Mouse (Mus musculus) lung, postnatal 36 days (tissue): ENCODE data around the gene Lrrc4c.

Experiments
- DNase-seq: peaks from one replicate; pipeline ENCODE4 v3.0.0; 2022; ENCODE audit warnings: mixed read lengths

Gene Lrrc4c

DNA sequence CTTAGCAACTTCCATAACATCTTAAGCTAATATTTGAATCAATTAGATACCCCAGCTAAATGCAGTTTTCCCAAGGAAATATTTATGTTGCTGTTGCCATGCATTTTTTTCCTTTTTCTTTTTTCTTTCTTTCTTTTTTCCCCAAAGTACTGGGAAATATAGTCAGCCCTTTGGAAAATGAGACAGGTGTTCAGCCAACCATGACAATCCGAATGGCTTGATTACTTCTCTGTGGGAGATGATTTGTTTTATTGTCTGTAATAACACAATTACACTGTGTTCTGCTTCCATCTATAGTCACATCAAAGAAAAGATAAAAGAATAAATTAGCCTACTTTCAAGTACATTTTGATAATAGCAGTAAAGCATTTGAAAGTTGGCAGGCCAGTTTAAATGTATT is 1334.7 kb downstream of the Lrrc4c start:
- DNase-seq = no peak
